Mouse (Mus musculus): ENCODE data around the gene Ncan.

DNA sequence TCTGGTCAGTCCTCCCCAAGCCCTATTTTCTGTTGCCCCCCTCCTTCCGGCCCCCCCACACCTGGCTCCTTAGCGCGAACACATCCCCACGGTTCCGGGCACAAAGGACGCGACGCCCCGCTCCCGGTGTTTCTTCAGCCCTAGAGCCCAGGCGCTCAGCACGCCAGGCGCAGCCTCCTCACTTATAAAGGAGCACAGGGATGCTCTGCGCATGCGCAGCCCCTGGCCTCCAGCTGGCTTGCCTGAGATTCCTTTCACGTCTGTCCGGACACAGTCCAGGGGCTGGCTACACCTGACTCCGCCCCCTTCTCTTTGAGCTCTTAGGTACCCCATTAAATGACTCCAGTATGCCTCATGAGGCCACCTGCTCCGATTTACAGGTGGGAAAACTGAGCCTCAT lies at the start of gene Ncan:
- no peak for TF ChIP-seq CTCF (conservative IDR thresholded peaks at IDR 0.05; ENCODE audit: low read length)
- TF ChIP-seq POU5F1 (IDR thresholded peaks at IDR 0.05; ENCODE audit: borderline replicate concordance, low read length), result no peak

Data from E14TG2a.4 (cell line).